Mouse (Mus musculus): ENCODE data around the gene Cmc2.

The Cmc2 gene

DNA sequence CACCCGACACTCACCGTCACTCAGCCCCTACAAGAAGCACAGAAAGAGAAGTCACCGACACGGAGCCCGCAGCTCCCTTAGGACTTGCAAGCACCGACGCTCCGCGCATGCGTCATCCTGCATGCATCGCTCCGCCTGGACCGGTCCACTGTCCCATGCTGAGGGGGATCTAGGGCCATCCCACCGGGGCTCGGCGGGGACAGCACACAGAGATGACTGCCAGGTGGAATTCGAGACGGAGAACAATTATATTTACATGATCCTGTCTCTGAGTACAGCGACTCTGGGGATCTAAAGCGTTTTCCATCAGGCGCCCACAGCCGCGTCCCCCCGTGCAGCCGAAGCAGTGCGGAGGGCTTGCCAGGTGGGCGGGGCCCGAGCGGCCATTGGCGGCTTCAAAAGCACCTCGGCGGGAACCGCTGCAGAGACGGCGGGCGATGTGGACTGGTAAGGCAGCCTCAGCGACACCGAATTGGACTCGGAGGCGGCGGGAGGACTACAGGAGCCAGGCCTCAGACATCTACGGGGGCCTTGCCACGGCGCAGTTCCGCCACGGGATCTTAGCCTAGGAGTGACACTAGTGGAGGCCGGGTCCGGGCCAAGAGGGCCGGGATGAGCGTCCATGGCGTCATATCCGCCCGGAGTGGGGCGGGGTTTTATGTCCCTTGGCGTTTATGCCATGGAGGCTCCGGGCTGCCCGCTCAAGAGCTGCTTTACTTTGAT lies at the start of gene Cmc2, which contains the start of gene Cenpn:
TSS of gene Cmc2 (minus strand) at position 119 of the 723 bp plus-strand sequence.
TSS of gene Cenpn (plus strand) at position 394 of the 723 bp plus-strand sequence.
- DNase-seq (ENCODE audit: low spot score in 2 of 2): peak; percentile 85 to 91

DNA sequence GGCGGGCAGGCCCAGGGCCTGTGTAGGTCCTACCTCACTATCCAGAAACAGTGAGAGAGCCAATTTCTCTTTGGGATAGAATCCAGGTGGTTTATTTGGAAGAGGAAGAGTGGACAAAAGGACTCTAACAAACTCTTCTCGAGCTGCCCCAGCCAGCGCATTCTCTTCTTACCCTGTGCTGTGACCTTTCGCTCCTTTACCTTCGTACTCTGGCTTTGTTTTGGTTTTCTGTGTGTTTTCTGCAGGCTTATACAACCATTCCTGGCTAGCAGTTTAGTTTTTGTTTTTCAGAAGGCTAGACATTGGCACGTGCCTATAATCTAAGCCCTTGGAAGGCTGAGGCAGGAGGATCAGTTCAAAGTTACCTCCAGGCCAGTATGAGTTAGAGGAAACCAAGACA lies 48.3 kb upstream of the Cmc2 start:
- no peak for DNase-seq (ENCODE audit: low spot score in 2 of 2)

DNA sequence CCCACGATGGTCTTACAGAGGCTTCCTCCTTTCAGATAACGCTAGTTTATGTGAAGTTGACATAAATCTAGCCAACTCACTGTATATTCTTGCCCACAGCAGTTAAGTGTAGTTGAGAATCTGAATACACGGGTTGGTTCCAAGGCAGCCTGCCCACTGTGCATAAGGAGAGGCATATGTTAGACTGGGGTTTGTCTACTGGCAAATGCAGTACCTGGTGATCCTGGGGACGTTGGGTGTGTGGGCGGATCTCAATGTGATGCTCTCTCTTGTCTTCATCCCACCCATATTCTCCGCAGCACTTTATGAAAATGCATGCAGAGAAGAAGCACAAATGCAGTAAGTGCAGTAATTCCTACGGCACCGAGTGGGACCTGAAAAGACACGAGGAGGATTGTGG lies 33.2 kb upstream of the Cmc2 start:
- DNase-seq (ENCODE audit: low spot score in 2 of 2): peak; percentile 39 to 71

- no peak for DNase-seq (ENCODE audit: low spot score in 2 of 2)
Observed at GRCm38 (mm10) chr8:116952428-116952827, 31.2 kb upstream of the Cmc2 start.

- DNase-seq (ENCODE audit: low spot score in 2 of 2): no peak
Observed at GRCm38 (mm10) chr8:116951778-116952177, 30.5 kb upstream of the Cmc2 start.

DNA sequence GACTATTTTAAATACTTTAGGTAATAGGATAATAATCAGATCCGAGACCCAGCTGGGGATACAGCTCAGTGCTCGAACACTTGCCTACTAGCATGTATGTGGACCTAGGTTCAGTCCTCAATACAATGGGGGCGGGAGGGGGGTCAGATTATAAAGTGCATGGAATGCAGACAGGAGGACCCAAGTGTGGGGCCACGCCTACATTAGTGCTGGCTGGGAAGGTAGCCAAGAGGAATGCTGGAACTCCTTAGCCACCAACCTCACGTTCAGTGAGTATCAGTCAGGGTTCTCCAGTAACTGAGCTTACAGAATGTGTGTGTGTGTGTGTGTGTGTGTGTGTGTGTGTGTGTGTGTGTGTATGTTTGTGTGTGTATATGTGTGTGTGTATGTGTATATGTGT lies 30.1 kb upstream of the Cmc2 start:
- DNase-seq (ENCODE audit: low spot score in 2 of 2): no peak

GRCm38 (mm10) chr8:116947589-116947988 lies 26.3 kb upstream of the Cmc2 start:
- no peak for DNase-seq (ENCODE audit: low spot score in 2 of 2)

DNA sequence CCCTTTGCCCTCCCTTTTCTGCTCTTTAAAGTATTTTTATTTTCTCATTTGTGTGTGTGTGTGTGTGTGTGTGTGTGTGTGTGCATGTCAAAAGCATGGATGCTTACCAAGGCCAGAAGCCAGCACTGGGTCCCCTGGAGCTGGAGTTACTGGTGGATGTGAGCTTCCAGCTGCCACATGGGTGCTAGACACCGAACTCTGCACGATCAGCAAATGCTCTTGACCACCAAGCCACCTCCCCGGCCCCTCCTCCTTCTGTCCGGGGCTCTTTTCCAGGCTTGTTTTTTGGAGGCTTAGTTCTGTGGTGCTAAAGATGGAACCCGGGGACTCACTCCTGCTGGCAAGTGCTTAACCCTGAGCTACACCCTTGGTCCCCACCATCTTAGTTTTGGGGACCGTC lies 25.6 kb upstream of the Cmc2 start:
- no peak for DNase-seq (ENCODE audit: low spot score in 2 of 2)

DNA sequence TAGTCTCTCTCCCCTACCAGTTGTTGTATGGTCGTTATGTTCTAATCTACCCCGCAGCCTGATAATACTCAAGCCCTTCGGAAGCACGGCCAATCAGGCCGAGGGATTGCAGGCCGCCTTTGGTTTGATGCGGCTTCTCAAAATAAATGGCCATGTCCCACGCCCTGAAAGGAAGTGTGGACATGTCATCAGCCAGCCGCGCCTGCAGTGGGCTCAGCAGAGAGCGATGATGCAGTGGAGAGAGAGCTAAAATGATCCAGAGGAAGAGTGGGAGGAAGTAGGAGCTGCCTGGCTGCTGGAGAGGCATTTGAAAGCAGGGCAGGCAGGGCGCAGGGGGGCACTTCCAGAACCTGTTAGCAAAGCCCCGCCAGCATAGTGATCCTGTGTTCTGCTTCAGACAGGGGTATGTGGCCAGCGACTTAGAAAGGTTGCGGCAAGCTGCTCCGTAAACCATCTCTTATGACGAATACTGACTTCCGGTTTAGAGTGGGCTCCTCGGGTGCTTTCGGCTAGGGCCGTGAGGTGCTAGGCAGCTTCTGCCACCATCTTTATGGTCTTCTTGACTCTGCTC lies 25.1 kb upstream of the Cmc2 start:
- DNase-seq (ENCODE audit: low spot score in 2 of 2): peak in 1 of 2 experiments; percentile 25

- no peak for DNase-seq (ENCODE audit: low spot score in 2 of 2)
Observed at GRCm38 (mm10) chr8:116945169-116945910, 24.1 kb upstream of the Cmc2 start.

DNA sequence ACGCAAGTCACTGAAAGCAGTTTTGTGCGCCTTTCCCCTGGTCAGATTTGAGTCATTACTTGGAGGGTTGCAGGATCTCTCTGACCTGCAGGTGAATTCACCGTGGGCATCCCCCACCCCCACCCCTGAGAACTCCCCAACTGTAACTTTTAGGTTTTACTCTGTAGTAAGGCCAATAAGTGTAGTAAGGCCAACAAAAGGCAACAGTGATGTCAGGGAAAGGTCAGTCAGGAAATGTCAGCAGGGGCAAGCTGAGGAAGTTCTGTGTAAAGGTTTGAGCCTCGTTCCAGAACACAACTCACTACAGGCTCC lies 23.1 kb upstream of the Cmc2 start:
- DNase-seq (ENCODE audit: low spot score in 2 of 2): no peak

DNA sequence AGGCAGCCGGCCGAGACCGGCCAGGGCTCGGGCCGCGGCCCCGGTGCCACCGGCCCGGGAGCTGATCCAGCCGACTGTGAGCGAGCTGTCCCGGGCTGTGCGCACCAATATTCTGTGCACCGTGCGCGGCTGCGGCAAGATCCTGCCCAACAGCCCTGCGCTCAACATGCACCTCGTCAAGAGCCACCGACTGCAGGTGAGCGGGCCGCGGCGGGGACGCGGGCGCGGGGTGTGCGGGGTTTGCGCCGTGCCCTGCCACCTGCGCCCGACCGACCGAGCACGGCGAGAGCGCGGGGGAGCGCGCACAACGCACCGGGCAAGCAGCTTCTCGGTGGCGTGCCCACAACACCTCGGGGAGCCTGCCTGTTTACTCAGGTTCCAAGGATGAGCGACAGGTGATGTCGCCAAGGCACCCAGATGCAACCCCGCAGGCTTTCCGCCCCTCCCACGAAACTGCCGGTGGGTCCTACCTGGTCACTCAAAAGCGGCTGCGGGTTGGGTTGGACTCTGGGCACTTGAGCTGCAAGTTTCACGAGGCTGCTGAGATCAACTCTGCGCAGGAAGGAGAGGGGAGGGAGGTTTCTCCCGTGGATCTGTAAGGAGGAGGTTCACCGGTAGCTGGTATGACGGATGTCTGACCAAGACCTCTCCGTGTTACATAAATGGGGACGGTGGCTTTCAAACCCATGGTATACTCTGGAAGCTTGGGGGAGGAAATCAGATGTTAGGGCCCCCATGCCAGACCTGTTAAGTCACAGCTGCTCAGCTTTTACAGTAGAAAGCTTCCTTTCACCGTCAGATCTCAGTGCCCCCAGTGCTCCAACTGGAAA lies 22.5 kb upstream of the Cmc2 start:
- peak in 1 of 2 experiments; percentile 22 for DNase-seq (ENCODE audit: low spot score in 2 of 2)

DNA sequence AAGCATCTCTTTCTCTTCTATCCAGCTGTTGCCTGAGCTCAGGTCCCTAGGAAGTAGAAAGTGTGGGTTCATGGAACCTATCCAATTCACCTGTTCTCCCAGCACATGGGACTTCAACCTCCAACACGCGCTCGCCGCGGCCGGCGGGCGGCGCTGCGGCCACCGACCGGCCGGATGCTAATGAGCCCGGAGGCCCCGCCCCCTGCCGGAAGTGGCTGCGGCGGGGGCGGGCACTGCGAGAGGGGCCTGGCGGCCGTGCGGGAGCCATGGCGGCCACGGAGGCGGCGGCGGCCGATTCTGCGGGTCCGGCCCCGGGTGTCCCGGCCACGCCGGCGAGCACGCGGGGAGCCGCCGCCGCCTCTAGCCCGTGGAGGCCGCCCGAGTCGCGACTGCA lies 21.9 kb upstream of the Cmc2 start, which contains the start of gene Atmin:
TSS of gene Atmin (plus strand) at position 233 of the 394 bp plus-strand sequence.
- DNase-seq (ENCODE audit: low spot score in 2 of 2): peak; percentile 69 to 83

DNA sequence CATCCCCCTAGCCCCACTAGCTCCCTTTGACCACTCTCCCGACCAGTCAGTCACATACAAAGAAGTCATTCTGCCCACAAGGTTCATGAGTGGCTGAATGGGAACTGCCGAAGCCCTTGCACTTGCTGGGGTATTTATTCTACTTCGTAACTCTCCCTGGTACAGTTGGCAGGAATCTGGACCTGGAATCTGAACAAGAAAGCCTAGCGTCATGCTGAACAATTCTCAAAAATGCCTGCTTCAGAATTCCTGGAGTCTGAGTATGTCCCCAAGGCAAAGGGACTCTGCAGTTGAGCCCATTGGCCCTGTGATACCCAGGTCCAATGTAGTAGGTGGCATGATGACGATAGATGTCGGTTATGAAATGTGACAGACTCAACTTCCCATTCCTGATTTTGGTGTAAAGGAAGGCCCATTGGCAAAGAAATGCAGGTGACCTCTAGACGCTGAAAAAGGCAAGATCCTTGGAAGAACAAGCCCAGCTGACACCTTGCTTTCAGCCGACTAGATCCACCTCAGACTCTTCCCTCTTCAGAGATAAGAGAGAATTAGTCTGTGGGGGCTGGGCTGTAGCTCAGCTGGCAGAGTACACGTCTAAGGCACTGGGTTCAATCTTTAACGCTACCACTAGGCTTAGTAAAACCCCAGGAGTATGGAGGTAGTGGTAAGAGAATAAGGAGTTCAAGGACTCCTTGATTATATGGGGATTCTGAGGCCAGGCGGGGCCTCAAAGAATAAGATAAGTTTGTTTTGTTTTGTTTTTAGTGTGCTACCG lies 21.2 kb upstream of the Cmc2 start:
- DNase-seq (ENCODE audit: low spot score in 2 of 2): no peak

DNA sequence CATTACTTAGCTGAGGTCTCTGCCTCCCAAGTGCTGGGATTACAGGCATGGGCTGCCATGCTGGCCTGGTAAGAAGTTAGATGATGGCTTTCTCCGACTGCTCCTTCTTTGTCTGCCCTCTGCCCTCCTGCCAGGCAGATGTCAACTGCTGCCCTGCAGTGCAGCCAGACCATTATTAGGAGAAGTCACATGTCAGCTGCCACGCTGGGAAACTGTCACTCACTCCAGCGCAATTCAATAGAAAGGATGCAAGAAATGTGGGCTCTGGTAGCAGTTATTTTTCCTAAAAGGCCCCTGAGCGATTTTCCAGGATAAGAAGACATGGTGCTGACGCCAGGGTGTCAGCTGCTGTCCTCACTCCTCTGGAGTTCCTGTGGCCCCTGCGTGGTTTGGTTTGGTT lies 14.3 kb upstream of the Cmc2 start:
- no peak for DNase-seq (ENCODE audit: low spot score in 2 of 2)

- no peak for DNase-seq (ENCODE audit: low spot score in 2 of 2)
Observed at GRCm38 (mm10) chr8:116934976-116935375, 13.7 kb upstream of the Cmc2 start.

DNA sequence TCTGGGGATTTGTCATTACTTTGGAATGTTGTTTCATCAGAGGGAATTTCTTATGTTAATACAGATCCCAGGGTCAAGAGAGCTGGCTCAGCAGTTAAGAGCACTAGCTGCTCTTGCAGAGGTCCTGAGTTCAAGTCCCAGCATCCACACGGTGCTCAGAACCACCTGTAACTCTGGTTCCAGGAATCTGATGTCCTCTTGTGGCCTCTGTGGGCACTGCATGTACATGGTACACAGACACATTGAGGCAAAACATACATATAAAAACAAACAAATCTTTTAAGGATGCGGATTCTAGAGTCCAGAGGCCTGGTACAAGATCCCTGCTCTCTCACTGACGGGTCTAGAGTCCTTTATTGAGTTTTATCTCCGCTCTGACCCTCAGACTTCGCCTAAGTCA lies 7.3 kb upstream of the Cmc2 start:
- DNase-seq (ENCODE audit: low spot score in 2 of 2): no peak

- DNase-seq (ENCODE audit: low spot score in 2 of 2): no peak
Observed at GRCm38 (mm10) chr8:116927880-116928279, 6.6 kb upstream of the Cmc2 start.

- no peak for DNase-seq (ENCODE audit: low spot score in 2 of 2)
Observed at GRCm38 (mm10) chr8:116923526-116923925, 2.3 kb upstream of the Cmc2 start.

GRCm38 (mm10) chr8:116922060-116922757 lies 954 bp upstream of the Cmc2 start:
- no peak for DNase-seq (ENCODE audit: low spot score in 2 of 2)

DNA sequence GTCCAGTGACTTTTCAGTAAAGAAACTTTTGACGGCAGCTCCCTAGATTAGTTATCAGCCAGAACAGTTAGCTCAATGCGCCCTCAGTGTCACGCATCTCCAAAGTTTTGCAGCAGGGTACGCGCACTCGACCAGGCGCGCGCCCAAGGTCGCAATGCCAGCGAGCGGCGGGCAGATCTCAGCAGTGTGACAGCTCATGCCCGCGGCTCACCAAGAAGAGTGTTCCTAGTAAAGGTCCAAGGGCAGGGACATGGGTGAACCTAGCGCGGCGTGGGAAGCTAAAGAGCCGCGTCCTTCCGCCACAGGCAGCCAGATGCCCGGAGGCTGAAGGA lies 284 bp downstream of the Cmc2 start:
- no peak for DNase-seq (ENCODE audit: low spot score in 2 of 2)

All from frontal cortex, postnatal 10 days (tissue).